Mouse (Mus musculus) E14TG2a.4 (cell line): ENCODE measurements around the gene Lin54.

Source experiments
- CTCF ChIP-seq: conservative IDR thresholded peaks from 2 replicates; pipeline ENCODE4 v1.5.1; 2014; ENCODE audit warnings: low read length
- NANOG ChIP-seq: IDR thresholded peaks from 2 replicates; pipeline ENCODE4 v1.6.1; 2014; ENCODE audit warnings: borderline replicate concordance, low read length, mixed read lengths

DNA sequence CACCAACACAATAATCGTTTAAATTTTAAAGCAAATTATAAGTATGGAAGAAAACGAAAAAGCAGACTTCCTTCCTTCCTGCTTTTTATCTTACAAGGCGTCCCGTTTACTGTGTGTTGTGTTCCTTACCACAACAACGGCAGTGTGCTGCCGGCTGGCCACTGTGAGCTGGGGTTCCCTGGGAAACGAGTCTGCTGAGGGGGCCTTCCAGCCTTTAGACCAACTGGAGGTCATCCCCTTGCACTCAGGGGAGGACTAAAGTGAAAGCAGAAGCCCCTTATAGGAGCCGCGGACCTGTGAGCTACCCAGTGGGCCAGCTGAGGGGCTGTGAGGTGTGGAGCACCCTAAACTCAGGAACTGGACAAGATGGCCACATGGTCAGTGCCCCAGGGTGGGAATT, 22.8 kb downstream of the Lin54 start:
- TF ChIP-seq CTCF (no peak), NANOG (no peak)
